Mouse (Mus musculus) c-Kit-positive CD71-positive TER-119-positive erythroid progenitor cells, embryonic 14.5 days (primary cell): Measurements from ENCODE around the gene AC134908.4.
A peak's percentile ranks its signal among the peaks of the same experiment; 100 is the strongest.
"Not testable (repeated sequence)": the region's sequence is repeated elsewhere in the genome, so short reads cannot be mapped to it uniquely, and the experiment has no call there.

Experiments
- DNase-seq: peaks from one replicate; pipeline ENCODE4 v3.0.0-alpha.2; 2013; ENCODE audit warnings: low spot score

The AC134908.4 gene

DNA sequence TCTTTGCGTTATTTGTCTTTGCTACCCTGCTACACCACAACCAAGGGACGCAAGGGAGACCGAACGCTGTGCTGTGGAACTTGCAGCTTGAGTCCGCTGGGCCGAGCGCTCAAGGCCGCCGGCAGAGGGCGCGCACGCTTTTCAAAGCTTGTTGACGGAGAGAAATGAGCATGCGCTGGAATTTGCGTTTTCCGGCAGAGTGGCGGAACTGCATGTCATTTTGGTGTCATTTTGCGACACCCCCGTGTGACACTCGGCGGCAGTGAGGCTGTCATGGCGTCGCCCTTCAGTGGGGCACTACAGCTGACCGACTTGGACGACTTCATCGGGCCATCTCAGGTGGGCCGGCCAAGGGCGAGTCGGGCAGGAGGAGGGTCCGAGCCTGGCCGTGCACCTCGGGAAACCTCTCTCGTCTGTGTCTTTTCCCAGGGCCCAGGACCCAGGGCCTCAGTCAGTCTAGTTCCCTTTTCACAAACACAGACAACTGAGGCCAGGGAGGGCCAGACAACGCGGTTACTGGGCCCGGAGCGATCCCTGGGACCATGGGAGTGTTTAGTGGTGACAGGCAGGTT is 21.8 kb downstream of the AC134908.4 start, which contains the start of gene Narfl:
Gene Narfl, plus strand, starts transcription at position 228 of the 572 bp plus-strand sequence.
- peak; percentile 98 for DNase-seq

DNA sequence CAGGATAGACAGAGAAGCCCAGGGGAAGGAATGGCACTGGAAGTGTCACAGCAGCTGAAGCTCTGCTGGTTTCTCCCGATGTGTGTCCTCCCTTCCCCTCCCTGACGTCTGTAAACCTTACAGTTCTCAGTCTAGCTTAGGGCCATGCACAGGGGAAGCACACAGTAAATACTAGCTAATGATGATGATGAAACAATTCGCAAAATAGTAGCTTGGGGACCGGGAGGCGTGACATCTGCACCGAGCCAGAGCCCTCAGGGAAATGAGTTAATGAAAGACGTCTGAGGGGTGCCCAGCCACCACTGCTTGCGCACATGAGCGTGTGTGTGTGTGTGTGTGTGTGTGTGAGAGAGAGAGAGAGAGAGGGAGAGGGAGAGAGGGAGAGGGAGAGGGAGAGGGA is 26.1 kb downstream of the AC134908.4 start:
- no peak for DNase-seq

DNA sequence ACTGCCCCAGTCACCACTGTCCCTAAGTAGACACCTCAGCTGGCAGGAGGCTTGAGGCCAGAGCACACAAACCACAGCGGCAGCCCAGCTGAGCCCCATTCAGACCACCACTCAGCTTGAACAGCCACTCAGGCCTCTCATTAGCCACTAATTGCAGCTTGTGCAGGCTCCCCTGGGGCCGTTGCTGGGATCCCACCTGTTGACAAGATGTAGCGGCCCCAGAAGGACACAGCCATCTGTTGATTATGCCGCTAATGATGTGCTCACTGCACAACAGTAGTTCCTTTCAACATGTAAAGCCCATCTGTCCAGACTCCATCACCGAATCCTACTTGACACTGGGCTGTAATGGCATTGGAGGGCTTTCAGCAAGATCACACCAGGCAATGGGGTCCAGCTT is 29.6 kb downstream of the AC134908.4 start:
- DNase-seq: no peak

DNA sequence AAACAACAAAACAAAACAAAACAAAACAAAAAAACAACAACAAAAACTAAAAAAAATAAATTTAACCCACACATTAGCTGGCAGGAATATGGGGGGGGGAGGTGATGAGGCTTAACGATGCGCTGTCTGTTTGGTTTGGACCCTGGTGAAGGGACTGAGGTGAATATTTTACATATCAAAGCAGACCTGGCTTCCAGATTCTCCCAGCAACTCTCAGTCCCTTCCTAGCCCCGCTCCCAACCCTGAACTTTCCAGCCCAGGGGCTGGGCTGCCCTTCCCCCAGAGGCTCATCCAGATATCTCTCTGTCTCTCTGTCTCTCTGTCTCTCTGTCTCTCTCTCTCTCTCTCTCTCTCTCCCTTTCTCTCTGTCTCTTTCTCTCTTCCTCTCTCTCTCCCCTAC is 32.9 kb downstream of the AC134908.4 start:
- no peak for DNase-seq

DNA sequence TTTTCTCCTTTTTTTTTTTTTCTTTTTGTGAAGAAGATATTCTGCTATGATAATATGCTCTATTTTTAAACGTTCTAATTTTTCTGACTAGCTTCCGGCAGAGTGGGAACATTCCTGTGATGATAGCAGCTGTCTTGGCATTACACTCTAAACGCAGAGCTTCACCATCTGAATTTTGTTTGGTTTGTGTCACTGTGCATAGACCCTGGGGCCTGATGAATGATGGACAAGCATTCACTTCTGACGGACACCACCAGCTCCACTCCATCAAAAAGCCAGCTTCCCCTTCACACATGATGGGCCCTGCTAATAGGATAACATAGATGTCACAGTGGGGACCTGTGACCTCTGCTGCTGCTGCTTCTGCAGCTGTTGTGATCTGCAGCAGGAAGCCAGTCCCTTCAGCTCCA is 33.9 kb downstream of the AC134908.4 start:
- DNase-seq: no peak

DNA sequence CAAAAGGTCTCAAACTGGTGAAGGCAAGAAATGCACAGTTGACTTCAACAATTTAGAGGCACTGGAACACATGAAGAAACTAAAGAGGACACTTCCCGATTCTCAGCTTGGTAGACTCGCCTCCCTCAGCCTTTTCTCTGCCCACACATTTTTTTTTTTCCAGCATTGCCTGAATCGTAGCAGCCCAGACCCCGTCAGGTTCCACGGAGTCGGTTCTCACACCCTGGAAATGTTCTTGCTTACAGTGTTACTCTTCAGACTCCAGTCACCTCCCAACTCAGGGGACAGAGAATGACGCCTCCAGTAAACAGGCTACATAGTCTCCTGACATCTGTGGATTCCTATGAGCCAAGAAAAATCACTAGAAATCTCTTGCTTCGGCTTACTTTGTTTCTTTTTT is 35.3 kb downstream of the AC134908.4 start:
- no peak for DNase-seq

DNA sequence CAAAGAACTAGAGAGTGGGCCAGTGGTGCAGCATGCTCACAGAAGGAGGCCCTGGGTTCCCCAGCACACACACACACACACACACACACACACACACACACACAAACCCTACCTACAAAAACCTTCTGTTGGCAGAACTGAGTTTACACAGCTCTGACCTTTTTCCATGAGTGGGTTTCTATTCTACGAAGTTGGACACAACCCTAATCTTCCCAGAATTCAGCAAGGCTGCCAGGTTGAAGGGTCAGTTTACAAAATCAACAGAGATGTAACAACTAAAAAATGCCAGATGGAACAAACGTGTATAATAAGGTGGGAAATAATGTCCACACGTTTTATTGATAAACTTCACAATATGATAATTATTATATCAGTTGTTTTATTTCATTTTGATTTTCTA is 37.8 kb downstream of the AC134908.4 start:
- DNase-seq: no peak

DNA sequence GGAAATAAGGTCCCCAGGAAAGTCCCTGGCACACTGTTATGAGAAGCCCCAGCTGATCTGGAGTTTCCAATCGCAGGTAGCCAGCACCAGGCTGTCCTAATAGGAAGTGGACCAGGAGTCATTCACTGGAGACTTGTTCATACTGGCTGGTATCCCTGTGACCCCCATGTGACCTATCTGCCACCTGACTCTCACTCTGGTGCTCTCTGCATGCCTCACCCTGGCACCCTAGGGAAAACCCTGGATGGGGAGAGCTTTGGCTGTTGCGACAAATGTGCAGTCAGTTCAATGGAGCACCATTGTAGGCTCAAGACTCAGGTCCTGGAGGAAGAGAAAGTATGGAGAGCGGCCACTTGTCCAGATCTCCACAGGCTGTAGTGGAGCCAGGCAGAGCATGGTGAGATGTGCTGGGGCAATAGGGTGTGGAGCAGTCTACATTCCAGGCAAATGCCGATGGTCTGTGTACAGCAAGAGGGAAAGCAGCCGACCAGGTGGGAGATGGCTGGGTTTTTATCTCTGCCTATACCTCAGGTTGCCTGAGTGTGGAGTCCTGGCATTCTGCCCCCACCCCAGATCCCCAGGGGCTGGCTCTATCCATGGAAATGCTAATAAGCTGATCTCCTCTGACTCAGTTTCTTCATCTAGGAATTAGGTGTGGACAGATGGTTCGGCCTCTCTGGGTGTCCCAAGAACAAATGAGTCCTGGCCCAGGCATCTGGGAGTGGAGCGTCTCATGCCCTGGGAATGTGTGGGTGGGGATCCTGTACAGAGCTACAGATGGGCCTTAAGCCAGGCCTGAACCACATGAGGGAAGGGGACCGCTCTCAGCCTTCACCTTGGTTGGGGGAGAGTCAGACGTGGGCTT is 38.8 kb downstream of the AC134908.4 start:
- DNase-seq: no peak

DNA sequence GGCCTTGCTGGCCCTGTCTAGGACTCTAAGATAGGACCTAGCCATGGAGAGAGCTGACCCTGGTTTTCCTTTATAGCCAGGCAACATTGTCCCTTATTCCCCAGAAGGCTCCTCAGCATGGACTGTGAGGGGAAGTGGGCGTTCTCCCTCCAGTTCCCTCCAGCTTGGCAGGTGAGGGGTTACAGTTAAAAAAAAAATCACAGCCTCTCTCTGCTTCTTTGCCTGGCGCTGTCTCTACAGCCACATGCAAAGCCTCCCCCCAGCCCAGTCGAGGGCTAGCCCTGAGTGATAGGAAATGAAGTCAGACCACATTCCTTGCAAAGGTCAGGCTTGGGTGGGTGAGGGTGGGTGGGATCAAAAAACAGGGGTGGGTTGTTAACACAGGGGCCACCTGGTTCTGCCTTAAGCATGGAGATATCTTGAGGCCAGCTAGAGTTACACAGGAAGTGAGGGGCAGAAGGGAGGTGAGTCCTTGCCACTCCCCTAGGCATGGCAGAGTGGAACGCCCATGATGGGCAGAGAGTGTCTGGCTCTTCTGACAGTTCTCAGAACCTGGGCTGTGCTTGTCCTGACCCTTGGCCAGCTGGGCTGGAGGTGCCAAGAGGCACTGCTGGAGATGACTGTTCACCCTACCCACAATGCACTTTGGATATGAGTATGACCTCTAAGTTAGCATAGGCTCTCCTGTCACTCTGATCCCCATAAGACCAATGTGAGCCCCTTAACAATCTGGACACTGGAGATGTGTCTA is 39.7 kb downstream of the AC134908.4 start:
- DNase-seq: no peak

DNA sequence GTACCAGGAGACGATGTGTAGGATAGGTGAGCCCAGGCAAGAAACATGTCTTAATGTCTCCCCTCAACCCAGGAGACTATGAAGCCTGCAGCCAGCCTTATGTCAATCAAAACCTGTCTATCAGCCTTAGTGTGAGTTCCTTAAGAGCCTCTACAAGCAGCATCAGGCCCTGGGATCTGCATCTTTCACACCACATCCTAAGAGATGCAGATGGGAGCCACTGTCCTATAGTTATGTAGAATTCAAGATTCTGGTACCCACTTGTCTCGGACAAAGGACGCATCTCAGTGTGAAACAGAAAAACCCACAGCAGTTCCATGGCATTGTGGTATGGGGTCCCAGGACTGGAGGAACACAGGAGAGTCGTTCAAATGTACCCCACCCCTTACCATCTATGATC is 40.4 kb downstream of the AC134908.4 start:
- no peak for DNase-seq

DNA sequence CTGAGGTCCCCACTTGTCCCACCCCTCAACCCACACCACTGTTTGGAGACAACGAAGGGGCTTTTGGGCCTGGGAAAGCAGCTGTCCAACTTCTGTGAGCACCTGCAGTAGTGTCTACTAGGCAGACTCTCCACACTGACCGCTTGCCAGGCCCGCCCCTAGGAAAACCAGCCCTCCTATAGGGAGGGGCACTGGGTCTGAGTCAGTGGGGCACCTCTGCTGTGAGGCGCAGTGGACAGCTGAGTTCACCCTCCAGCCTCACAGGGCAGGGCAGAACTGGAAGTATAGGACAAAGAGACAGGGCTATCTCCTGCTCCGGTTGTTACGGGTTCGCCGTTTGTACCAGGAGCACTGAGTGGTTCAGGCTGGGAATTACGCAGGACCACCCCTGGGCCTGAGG is 41.2 kb downstream of the AC134908.4 start, which contains the start of gene Msln:
Gene Msln, minus strand, starts transcription at position 138 of the 400 bp plus-strand sequence.
- DNase-seq: no peak

DNA sequence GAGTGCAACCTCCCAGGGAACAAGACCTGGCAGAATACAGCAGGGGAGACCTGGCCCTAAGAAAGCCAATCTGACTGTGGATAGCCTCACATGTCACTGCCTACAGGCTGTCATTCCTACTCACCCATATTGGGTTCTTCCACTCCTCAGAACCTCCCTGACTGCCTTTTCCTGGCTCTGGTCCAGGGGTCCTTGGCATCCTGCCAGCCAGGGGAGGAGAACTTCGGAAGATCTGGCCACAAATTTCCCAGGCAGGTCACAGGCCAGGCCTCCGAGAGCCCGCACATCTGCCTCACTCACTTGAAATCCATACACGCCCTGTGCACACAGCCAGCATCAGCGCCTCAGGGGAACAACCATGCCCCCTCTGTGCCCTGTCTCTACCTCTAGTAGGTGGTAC is 44.0 kb downstream of the AC134908.4 start:
- DNase-seq: no peak

DNA sequence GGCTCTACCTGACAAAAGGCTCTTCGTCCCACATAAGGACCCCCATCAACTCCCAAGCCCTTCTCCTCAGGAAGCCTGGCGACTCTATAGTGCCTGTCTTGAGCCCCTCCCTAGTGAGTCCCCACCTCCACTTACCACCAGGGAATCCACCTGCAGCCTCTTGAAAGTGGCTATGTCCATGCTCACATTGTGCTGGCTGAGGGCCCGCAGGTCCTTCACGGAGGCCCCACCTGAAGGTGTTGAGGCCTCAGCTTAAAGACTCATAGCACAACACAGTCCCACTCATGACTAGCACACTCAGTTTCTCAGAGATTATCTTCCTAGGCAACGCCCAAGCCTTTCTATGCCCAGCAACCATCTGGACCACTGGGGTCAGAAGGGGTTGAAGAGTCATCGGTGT is 46.1 kb downstream of the AC134908.4 start:
- no peak for DNase-seq

DNA sequence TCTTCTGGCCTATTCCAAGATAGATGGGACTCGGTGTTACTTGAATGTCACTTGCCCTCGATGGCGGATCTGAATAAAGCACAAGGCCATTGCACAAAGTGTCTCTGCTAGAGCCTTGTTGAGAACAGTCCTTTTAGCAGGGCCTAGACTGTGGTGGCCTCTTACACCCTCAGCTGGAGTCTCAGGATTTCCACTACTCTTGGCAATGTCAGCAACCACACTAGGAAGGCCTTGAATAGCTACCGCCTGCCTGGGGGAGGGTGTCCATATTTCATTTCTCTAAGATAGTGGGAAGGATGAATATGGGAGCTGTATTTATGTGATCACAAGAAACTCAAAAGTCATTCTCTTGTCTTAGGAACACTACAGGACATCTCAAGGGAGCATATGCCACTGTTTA is 47.2 kb downstream of the AC134908.4 start:
- DNase-seq: no peak

DNA sequence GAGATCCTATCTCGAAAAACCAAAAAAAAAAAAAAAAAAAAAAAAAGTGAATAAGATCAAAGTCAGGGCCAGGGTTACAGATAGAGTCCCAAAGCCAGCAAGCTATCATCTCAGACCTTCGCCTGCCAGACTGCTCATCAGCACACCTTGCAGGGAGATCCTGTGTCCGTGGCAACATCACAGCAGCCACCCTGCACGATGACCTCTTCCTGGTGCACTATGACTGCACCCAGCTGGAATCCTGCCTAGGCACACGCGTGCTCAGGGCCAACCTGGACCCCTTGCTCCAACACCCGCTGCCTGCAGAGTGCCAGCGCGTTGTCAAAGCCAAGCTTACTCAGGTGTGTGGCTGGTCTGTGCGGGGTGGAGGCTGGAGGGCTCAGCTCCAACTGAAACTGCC is 51.1 kb downstream of the AC134908.4 start:
- no peak for DNase-seq

DNA sequence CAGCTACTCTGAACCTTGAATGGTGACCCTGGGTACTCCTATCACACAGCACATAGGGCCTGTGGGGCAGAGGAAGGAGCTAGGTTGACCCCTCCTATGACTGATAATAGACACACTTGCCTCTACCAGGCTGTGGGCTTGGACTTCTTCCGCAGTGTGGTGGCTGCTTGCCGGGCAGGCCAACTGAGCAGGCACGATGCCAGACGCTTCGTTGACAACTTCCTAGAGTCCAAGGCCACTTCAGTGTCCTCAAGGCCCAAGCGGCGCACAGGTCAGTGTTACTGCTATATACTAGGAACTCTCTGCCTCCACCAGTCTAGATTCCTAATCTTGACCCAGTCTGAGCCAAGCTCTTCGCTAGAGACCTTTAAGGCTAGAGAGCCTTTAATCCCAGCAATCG is 51.6 kb downstream of the AC134908.4 start:
- no peak for DNase-seq

DNA sequence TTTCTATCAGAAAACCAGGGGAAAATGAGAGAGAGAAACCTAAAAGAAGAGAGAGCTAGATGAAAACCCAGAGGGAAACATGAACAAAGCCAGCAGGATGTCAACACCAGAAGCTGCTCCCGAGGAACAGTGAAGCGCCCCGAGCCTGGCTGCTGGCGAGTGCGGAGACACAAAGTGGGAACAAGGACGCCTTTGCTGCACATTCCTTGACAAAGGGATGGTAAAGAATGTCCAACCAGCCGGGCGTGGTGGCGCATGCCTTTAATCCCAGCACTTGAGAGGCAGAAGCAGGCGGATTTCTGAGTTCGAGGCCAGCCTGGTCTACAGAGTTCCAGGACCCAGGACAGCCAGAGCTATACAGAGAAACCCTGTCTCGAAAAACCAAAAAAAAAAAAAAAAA is 54.0 kb downstream of the AC134908.4 start:
- DNase-seq: not testable (repeated sequence)
